Mouse (Mus musculus) kidney, postnatal 0 days (tissue): ENCODE data around the gene Hint1. TPM values are rescaled to one million over a fixed set of nuclear protein-coding genes. Genes with fewer than 3 reads are reported as not detected.
"Not testable (repeated sequence)": the region's sequence is repeated elsewhere in the genome, so short reads cannot be mapped to it uniquely, and the experiment has no call there.

Experiments
- ATAC-seq: fragments of 200-750 bp; cut with Nextera tagmentation; replicated peaks from 2 replicates; pipeline ENCODE4 v1.8.0; 2017; ENCODE audit warnings: low read depth, moderate number of reproducible peaks, moderate TSS enrichment, moderate library complexity; ENCODE audit not compliant: low FRiP score
- DNase-seq: peaks from one replicate; pipeline ENCODE4 v3.0.0-alpha.2; 2016; ENCODE audit warnings: low spot score
- H3K27ac ChIP-seq: fragments of 300-500 bp; sonication (generic); 2 replicates; pipeline ENCODE4 v1.5.1; 2014; ENCODE audit warnings: mild to moderate bottlenecking
- H3K27me3 ChIP-seq: fragments of 300-500 bp; sonication (generic); 2 replicates; pipeline ENCODE4 v1.6.1; 2014; ENCODE audit warnings: low read length, mixed read lengths; ENCODE audit not compliant: insufficient read depth
- H3K36me3 ChIP-seq: fragments of 300-500 bp; sonication (generic); 2 replicates; pipeline ENCODE4 v1.6.1; 2014; ENCODE audit warnings: low read length, mixed read lengths; ENCODE audit not compliant: insufficient read depth
- H3K4me1 ChIP-seq: fragments of 300-500 bp; sonication (generic); replicated peaks from 2 replicates; pipeline ENCODE4 v1.6.1; 2014; ENCODE audit warnings: antibody characterized with exemption, low read length, mixed read lengths; ENCODE audit not compliant: insufficient read depth
- H3K4me2 ChIP-seq: fragments of 300-500 bp; sonication (generic); 2 replicates; pipeline ENCODE4 v1.6.1; 2014; ENCODE audit warnings: mild to moderate bottlenecking, low read length, moderate library complexity, mixed read lengths
- H3K4me3 ChIP-seq: fragments of 300-500 bp; sonication (generic); replicated peaks from 2 replicates; pipeline ENCODE4 v1.5.1; 2014; ENCODE audit warnings: low read depth, low read length
- H3K9ac ChIP-seq: fragments of 300-500 bp; sonication (generic); 2 replicates; pipeline ENCODE4 v1.6.1; 2014; ENCODE audit warnings: low read depth, low read length
- H3K9me3 ChIP-seq: fragments of 300-500 bp; sonication (generic); replicated peaks from 2 replicates; pipeline ENCODE4 v1.6.1; 2016; ENCODE audit warnings: low read length, inconsistent platforms, mixed read lengths
- CTCF ChIP-seq: IDR thresholded peaks from 2 replicates; pipeline ENCODE4 v1.5.1; 2016; ENCODE audit warnings: antibody characterized with exemption, low read depth, mild to moderate bottlenecking, moderate library complexity
- WGBS: fragments of 180-500 bp; shearing (Covaris S2); extraction: QIAGEN DNeasy Blood & Tissue Kit; methylation state at CpG from one replicate; pipeline ENCODE4 v1.1.7; 2014; 5-methylcytosine and 5-hydroxymethylcytosine counted together
- polyA plus RNA-seq: library from polyadenylated mRNA; unstranded; fragments of >200 nt; fragmentation: Nextera tagmentation; extraction: Ambion mirVana; gene quantifications from 2 replicates; pipeline ENCODE4 v1.2.1, GENCODE M21; 2015

Hint1 gene
- polyA plus RNA-seq, 1 experiment from 2014 or later: 1,085 TPM

GRCm38 (mm10) chr11:54885406-54885805, 19.2 kb downstream of the Hint1 start:
- peaks cover 27% of the 10 kb centered on the region for H3K4me1 ChIP-seq
- no peak overlapping the region for H3K4me2 ChIP-seq
- H3K9me3 ChIP-seq: no peaks in the 10 kb centered on the region
- no peak for ATAC-seq
- H3K36me3 ChIP-seq: no peaks in the 10 kb centered on the region
- H3K27ac ChIP-seq: peak overlapping the region; percentile 88
- WGBS: 74% methylated on average over 2 of the region's 2 CpGs
- no peak for DNase-seq
- no peak for TF ChIP-seq CTCF
- H3K9ac ChIP-seq: no peak overlapping the region
- H3K27me3 ChIP-seq: no peaks in the 10 kb centered on the region
- H3K4me3 ChIP-seq: no peak overlapping the region

- H3K9ac ChIP-seq: no peak overlapping the region
- WGBS: 61% methylated on average over 6 of the region's 6 CpGs
- H3K27ac ChIP-seq: no peak overlapping the region
- no peaks in the 10 kb centered on the region for H3K36me3 ChIP-seq
- no peaks in the 10 kb centered on the region for H3K9me3 ChIP-seq
- H3K4me1 ChIP-seq: peaks cover 12% of the 10 kb centered on the region
- no peak overlapping the region for H3K4me3 ChIP-seq
- ATAC-seq (no peak), DNase-seq (peak; percentile 40)
- no peak overlapping the region for H3K4me2 ChIP-seq
- H3K27me3 ChIP-seq: no peaks in the 10 kb centered on the region
- TF ChIP-seq CTCF: no peak
Measured at GRCm38 (mm10) chr11:54887927-54888326, 21.7 kb downstream of the Hint1 start.

- no peaks in the 10 kb centered on the region for H3K4me1 ChIP-seq
- H3K9me3 ChIP-seq: no peaks in the 10 kb centered on the region
- H3K27ac ChIP-seq: peak overlapping the region; percentile 15; the same call in 1 of the 2 replicates
- H3K4me2 ChIP-seq: no peak overlapping the region
- no peak for TF ChIP-seq CTCF
- ATAC-seq: no peak
- 86% methylated on average over 5 of the region's 5 CpGs for WGBS
- no peak overlapping the region for H3K4me3 ChIP-seq
- no peak for DNase-seq
- no peak overlapping the region for H3K9ac ChIP-seq
- no peaks in the 10 kb centered on the region for H3K27me3 ChIP-seq
- no peaks in the 10 kb centered on the region for H3K36me3 ChIP-seq
Measured at GRCm38 (mm10) chr11:54891341-54891740, 25.2 kb downstream of the Hint1 start.

GRCm38 (mm10) chr11:54892091-54892490, 25.9 kb downstream of the Hint1 start:
- Histone ChIP-seq H3K4me2 (no peak overlapping the region), H3K4me3 (no peak overlapping the region), H3K27ac (peak overlapping the region; percentile 15), H3K36me3 (no peaks in the 10 kb centered on the region), H3K9ac (no peak overlapping the region), H3K9me3 (no peaks in the 10 kb centered on the region), H3K4me1 (no peaks in the 10 kb centered on the region), H3K27me3 (no peaks in the 10 kb centered on the region)
- no peak for TF ChIP-seq CTCF
- 0 out of 2 replicates have a peak, but pooled peaks have one; percentile 33 for ATAC-seq
- DNase-seq: no peak
- WGBS: 49% methylated on average over 7 of the region's 7 CpGs

GRCm38 (mm10) chr11:54894589-54894988, 28.4 kb downstream of the Hint1 start:
- no peak overlapping the region for H3K4me3 ChIP-seq
- H3K9ac ChIP-seq: no peak overlapping the region
- DNase-seq: peak; percentile 45
- 40% methylated on average over 9 of the region's 9 CpGs for WGBS
- no peaks in the 10 kb centered on the region for H3K9me3 ChIP-seq
- no peaks in the 10 kb centered on the region for H3K27me3 ChIP-seq
- H3K4me2 ChIP-seq: no peak overlapping the region
- H3K4me1 ChIP-seq: no peaks in the 10 kb centered on the region
- TF ChIP-seq CTCF: no peak
- peak overlapping the region; percentile 58 for H3K27ac ChIP-seq
- ATAC-seq: no peak; the same call in 1 of the 2 replicates
- no peaks in the 10 kb centered on the region for H3K36me3 ChIP-seq

GRCm38 (mm10) chr11:54896646-54897045, 30.5 kb downstream of the Hint1 start:
- not testable (repeated sequence) for H3K4me2 ChIP-seq, H3K4me3 ChIP-seq, H3K27me3 ChIP-seq, H3K27ac ChIP-seq, ATAC-seq, H3K4me1 ChIP-seq, H3K9me3 ChIP-seq, H3K9ac ChIP-seq, DNase-seq, H3K36me3 ChIP-seq
- 89% methylated on average over 3 of the region's 3 CpGs for WGBS

- WGBS: 65% methylated on average over 5 of the region's 5 CpGs
- Histone ChIP-seq H3K27ac (no peak overlapping the region; the same call in 1 of the 2 replicates), H3K9me3 (no peaks in the 10 kb centered on the region), H3K4me2 (no peak overlapping the region), H3K9ac (no peak overlapping the region), H3K4me3 (no peak overlapping the region), H3K27me3 (no peaks in the 10 kb centered on the region), H3K4me1 (no peaks in the 10 kb centered on the region), H3K36me3 (no peaks in the 10 kb centered on the region)
- no peak for TF ChIP-seq CTCF
- DNase-seq (no peak), ATAC-seq (peak; percentile 87)
Measured at GRCm38 (mm10) chr11:54897470-54897869, 31.3 kb downstream of the Hint1 start.
